Mouse (Mus musculus) embryonic facial prominence, embryonic 11.5 days (tissue): ENCODE results near the gene Rpl3l. TPM values are rescaled to one million over a fixed set of nuclear protein-coding genes. Genes with fewer than 3 reads are reported as not detected.
A peak's percentile ranks its signal among the peaks of the same experiment; 100 is the strongest.

Source experiments
- ATAC-seq: fragments of 200-750 bp; cut with Nextera tagmentation; replicated peaks from 2 replicates; pipeline ENCODE4 v1.8.0; 2017; ENCODE audit warnings: low read depth; ENCODE audit not compliant: insufficient number of reproducible peaks, low FRiP score, low TSS enrichment
- DNase-seq: peaks from one replicate; pipeline ENCODE4 v3.0.0-alpha.2; 2015; ENCODE audit warnings: low spot score
- H3K27ac ChIP-seq: fragments of 300-500 bp; sonication (generic); replicated peaks from 2 replicates; pipeline ENCODE4 v1.5.1; 2014; ENCODE audit warnings: mild to moderate bottlenecking, low read depth, low read length, control low read depth
- H3K27me3 ChIP-seq: fragments of 300-500 bp; sonication (generic); 2 replicates; pipeline ENCODE4 v1.6.1; 2014; ENCODE audit warnings: mild to moderate bottlenecking, low read length, moderate library complexity, mixed read lengths; ENCODE audit not compliant: control insufficient read depth, insufficient read depth
- H3K36me3 ChIP-seq: fragments of 300-500 bp; sonication (generic); replicated peaks from 2 replicates; pipeline ENCODE4 v1.6.1; 2014; ENCODE audit warnings: low read depth, mild to moderate bottlenecking, low read length, moderate library complexity, mixed read lengths; ENCODE audit not compliant: control insufficient read depth, insufficient read depth
- H3K4me1 ChIP-seq: fragments of 300-500 bp; sonication (generic); 2 replicates; pipeline ENCODE4 v1.6.1; 2014; ENCODE audit warnings: low read length, mixed read lengths; ENCODE audit not compliant: control insufficient read depth, insufficient read depth
- H3K4me2 ChIP-seq: fragments of 300-500 bp; sonication (generic); 2 replicates; pipeline ENCODE4 v1.6.1; 2014; ENCODE audit warnings: low read depth, mild to moderate bottlenecking, control low read depth, low read length, moderate library complexity
- H3K4me3 ChIP-seq: fragments of 300-500 bp; sonication (generic); 2 replicates; pipeline ENCODE4 v1.5.1; 2014; ENCODE audit warnings: low read depth, low read length, control low read depth
- H3K9ac ChIP-seq: fragments of 300-500 bp; sonication (generic); replicated peaks from 2 replicates; pipeline ENCODE4 v1.6.1; 2014; ENCODE audit warnings: mild to moderate bottlenecking, control low read depth, low read length
- H3K9me3 ChIP-seq: fragments of 300-500 bp; sonication (generic); replicated peaks from 2 replicates; pipeline ENCODE4 v1.6.1; 2016; ENCODE audit warnings: mild to moderate bottlenecking, low read length, inconsistent platforms, mixed read lengths; ENCODE audit not compliant: control insufficient read depth
- WGBS: fragments of 180-500 bp; shearing (Covaris S2); extraction: QIAGEN DNeasy Blood & Tissue Kit; methylation state at CpG from one replicate; pipeline ENCODE4 v1.1.7; 2014; 5-methylcytosine and 5-hydroxymethylcytosine counted together
- polyA plus RNA-seq: library from polyadenylated mRNA; unstranded; fragments of >200 nt; fragmentation: Nextera tagmentation; extraction: Ambion mirVana; gene quantifications from 2 replicates; pipeline ENCODE4 v1.2.1, GENCODE M21; 2014

Rpl3l gene
- polyA plus RNA-seq, 1 experiment from 2014 or later, result not detected

DNA sequence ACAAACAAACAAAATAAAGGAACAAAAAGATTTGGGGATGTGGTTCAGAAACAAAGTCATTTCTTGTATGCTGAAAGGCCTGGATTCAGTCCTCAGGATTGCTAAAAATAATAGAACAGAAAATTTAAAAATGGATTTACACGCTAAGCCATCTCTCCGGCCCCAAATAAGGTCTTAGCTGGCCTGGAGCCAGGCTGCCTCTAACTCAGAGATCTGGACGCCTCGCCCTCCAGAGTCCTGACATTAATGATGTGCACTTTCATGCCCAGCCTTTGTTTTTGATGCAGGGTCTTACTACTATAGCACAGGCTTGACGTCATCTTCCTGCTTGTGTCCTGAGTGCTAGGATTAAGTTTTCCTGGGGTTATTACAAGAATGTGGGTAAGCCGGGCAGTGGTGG lies 1.4 kb downstream of the Rpl3l start:
- DNase-seq, result no peak
- Histone ChIP-seq H3K27me3 (no peaks in the 10 kb centered on the region), H3K4me3 (no peak overlapping the region), H3K4me2 (no peak overlapping the region), H3K9ac (no peak overlapping the region), H3K9me3 (no peaks in the 10 kb centered on the region), H3K36me3 (no peaks in the 10 kb centered on the region), H3K4me1 (no peaks in the 10 kb centered on the region), H3K27ac (no peak overlapping the region)
- ATAC-seq, result no peak
- WGBS, result 82% methylated on average over 6 of the region's 6 CpGs

DNA sequence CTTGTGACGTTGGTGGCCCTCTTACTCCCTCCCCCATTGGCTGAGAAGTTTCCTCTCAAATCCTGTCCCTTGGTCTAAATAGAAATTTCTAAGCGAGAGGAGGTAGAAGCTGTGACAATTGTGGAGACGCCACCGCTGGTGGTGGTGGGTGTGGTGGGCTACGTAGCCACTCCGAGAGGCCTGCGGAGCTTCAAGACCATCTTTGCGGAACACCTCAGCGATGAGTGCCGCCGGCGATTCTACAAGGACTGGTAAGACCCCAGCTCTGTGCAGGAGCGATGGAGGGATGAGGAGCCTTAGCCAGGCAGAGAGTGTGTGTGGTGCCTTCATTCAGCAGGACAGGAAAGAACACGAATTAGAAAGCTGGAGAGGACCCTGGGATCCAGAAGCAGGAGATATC lies 3.2 kb downstream of the Rpl3l start:
- Histone ChIP-seq H3K27ac (no peak overlapping the region), H3K4me2 (no peak overlapping the region), H3K4me1 (no peaks in the 10 kb centered on the region), H3K4me3 (no peak overlapping the region), H3K9me3 (no peaks in the 10 kb centered on the region), H3K9ac (no peak overlapping the region), H3K27me3 (no peaks in the 10 kb centered on the region), H3K36me3 (no peaks in the 10 kb centered on the region)
- ATAC-seq, result no peak
- WGBS, result 81% methylated on average over 14 of the region's 14 CpGs
- DNase-seq, result no peak

DNA sequence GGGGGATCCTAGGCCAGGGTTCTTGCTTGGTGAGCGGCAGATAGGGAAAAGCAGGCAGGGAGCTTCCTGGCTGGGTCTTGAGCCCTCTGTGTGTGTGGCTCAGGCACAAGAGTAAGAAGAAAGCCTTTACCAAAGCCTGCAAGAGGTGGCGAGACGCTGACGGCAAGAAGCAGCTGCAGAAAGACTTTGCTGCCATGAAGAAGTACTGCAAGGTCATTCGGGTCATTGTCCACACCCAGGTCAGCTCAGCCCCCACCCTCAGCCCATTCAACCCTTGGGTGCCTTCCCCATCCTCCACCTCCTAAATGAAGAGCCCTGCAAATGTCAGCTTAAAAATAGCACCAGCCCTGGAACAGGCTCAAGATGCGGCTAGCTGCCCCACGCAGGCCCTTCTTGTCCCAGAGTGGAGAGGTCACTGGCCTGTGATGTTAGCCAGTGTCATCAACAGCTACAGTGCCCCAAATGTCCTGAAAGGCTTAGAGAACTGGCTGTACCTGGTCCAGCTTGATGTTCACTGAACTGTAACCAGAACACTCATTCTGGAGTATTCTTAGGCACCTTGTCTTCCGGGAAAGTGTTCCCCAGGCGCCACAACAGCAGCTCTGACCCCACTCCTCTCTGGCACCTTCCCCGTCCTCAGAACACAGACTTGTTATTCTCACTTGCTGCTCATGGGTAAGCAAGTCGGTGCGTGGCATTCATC lies 4.8 kb downstream of the Rpl3l start:
- Histone ChIP-seq H3K4me1 (no peaks in the 10 kb centered on the region), H3K36me3 (no peaks in the 10 kb centered on the region), H3K27ac (no peak overlapping the region), H3K4me3 (no peak overlapping the region), H3K4me2 (no peak overlapping the region), H3K27me3 (no peaks in the 10 kb centered on the region), H3K9ac (no peak overlapping the region), H3K9me3 (no peaks in the 10 kb centered on the region)
- WGBS, result 84% methylated on average over 12 of the region's 12 CpGs
- DNase-seq (no peak), ATAC-seq (no peak)

DNA sequence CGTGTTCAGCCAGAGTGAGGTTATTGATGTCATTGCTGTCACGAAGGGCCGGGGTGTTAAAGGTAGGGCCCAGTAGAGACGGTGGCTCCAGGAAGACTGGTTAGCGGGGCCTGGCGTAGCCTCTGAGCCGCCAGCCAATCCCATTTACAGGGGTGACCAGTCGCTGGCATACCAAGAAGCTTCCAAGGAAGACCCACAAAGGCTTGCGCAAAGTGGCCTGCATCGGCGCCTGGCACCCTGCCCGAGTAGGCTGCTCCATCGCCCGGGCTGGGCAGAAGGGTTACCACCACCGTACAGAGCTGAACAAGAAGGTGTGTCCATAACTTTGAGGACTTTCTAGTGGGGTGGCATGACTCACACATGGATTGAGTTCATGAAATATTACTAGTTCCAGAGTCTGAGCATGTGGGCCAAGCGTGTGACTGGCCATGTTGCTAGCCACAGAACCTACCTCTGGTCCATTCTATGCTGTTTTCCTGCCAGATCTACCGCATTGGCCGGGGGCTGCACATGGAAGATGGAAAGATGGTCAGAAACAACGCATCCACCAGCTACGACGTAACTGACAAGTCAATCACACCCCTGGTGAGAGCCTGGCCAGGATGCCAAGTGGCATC lies 5.9 kb downstream of the Rpl3l start:
- WGBS, result 92% methylated on average over 21 of the region's 21 CpGs
- ATAC-seq, result no peak
- H3K9ac ChIP-seq, result no peak overlapping the region
- no peaks in the 10 kb centered on the region for H3K27me3 ChIP-seq
- no peaks in the 10 kb centered on the region for H3K4me1 ChIP-seq
- no peak for DNase-seq
- H3K9me3 ChIP-seq, result no peaks in the 10 kb centered on the region
- H3K36me3 ChIP-seq, result no peaks in the 10 kb centered on the region
- no peak overlapping the region for H3K4me2 ChIP-seq
- H3K4me3 ChIP-seq, result no peak overlapping the region
- H3K27ac ChIP-seq, result no peak overlapping the region

DNA sequence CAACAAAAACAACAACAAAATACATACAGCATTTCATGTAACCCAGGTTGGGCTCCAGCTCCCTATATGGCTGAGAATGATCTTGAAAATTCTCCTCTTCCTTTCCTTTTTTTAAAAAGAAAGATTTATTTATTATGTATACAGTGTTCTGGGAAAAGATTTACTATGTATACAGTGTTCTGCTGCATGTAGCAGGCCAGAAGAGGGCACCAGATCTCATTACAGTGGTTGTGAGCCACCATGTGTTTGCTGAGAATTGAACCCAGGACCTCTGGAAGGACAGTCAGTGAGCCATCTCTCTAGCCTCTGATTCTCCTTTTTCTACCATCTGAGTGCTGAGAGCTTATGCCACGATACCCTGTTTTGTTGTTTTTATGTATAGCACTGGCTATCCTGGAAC lies 6.9 kb downstream of the Rpl3l start:
- Histone ChIP-seq H3K4me2 (no peak overlapping the region), H3K4me1 (no peaks in the 10 kb centered on the region), H3K27me3 (no peaks in the 10 kb centered on the region), H3K9ac (no peak overlapping the region), H3K36me3 (no peaks in the 10 kb centered on the region), H3K4me3 (no peak overlapping the region), H3K27ac (no peak overlapping the region), H3K9me3 (no peaks in the 10 kb centered on the region)
- DNase-seq (no peak), ATAC-seq (no peak)
- 77% methylated on average over 1 of the region's 1 CpGs for WGBS

DNA sequence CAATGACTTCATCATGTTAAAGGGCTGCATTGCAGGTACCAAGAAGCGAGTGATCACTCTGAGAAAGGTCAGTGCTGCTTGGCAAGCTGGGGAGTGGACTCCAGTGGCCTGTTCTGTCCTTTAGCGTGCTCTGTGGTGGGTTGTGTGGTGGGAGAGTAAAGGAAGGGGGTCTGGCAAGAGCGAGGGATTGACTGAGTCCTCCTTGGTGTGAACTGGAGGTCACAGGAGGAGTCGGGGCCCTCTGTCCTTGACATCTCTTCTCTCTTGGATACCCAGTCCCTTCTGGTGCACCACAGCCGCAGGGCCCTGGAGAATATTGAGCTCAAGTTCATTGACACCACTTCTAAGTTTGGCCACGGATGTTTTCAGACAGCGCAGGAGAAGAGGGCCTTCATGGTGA lies 7.8 kb downstream of the Rpl3l start:
- Histone ChIP-seq H3K36me3 (no peaks in the 10 kb centered on the region), H3K9ac (no peak overlapping the region), H3K4me1 (no peaks in the 10 kb centered on the region), H3K9me3 (no peaks in the 10 kb centered on the region), H3K27me3 (no peaks in the 10 kb centered on the region), H3K4me3 (no peak overlapping the region), H3K27ac (no peak overlapping the region), H3K4me2 (no peak overlapping the region)
- no peak for ATAC-seq
- DNase-seq, result no peak
- 84% methylated on average over 7 of the region's 7 CpGs for WGBS

DNA sequence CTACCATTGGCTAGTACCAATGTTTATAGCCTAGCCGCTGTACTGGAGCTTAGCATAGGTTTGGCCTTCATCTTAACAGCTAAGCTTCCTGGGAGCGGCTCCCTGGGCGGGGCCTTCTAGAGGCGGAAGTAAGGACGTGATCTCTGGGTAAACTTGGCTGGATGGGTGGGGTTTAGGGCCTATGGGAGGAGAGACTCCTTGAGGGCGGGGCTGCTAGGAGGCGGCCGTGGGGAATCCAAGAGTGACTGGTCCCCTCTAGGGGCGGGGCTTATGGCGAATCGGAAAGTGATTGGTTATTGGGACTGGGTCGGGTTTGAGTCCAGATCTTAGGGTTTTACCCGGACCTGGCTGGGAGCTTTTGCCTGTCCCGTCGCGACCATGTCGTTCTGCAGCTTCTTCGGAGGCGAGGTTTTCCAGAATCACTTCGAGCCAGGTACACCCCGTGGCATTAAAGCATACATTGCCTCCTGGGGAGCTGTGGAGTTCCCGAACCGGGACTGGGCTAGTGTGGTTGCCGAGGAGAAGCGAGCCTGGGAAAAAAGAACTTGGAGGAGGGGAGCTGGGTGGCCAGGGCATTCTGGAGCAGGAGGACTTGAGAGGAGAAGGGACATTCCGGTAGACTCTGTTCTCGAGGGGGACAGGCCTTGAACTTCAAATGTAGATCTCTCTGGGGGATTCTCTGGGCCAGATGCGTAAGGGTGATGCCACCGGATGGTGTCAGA lies 8.9 kb downstream of the Rpl3l start, which contains the start of gene Msrb1:
Msrb1 (plus strand) TSS at position 313 of the 722 bp plus-strand sequence.
- peak within 1 kb of the TSS; percentile 59 for H3K4me3 ChIP-seq
- no peak within 1 kb of the TSS; the same call in 1 of the 2 replicates for H3K27ac ChIP-seq
- H3K9ac ChIP-seq, result peak within 1 kb of the TSS; percentile 64
- no peaks in the 10 kb centered on the region for H3K27me3 ChIP-seq
- peak within 1 kb of the TSS; percentile 73 for H3K4me2 ChIP-seq
- DNase-seq (peak; percentile 99), ATAC-seq (peak; percentile 93)
- no peaks in the 10 kb centered on the region for H3K4me1 ChIP-seq
- WGBS, result 1% methylated on average over 29 of the region's 29 CpGs
- no peaks in the 10 kb centered on the region for H3K9me3 ChIP-seq
- no peaks in the 10 kb centered on the region for H3K36me3 ChIP-seq
